Mouse (Mus musculus) liver, embryonic 11.5 days (tissue): Measurements from ENCODE around the gene Kcnh4. TPM values are rescaled to one million over a fixed set of nuclear protein-coding genes. Genes with fewer than 3 reads are reported as not detected.
"Not testable (repeated sequence)": the region's sequence is repeated elsewhere in the genome, so short reads cannot be mapped to it uniquely, and the experiment has no call there.

ENCODE experiments used
- ATAC-seq: fragments of 200-750 bp; cut with Nextera tagmentation; replicated peaks from 2 replicates; pipeline ENCODE4 v1.8.0; 2017; ENCODE audit warnings: moderate number of reproducible peaks, mild to moderate bottlenecking, moderate TSS enrichment, moderate library complexity; ENCODE audit not compliant: low FRiP score
- DNase-seq: peaks from one replicate; pipeline ENCODE4 v3.0.0-alpha.2; 2017; ENCODE audit warnings: low spot score
- H3K27ac ChIP-seq: fragments of 300-500 bp; sonication (generic); 2 replicates; pipeline ENCODE4 v1.5.1; 2014; ENCODE audit warnings: mild to moderate bottlenecking, low read depth, low read length, control low read depth
- H3K27me3 ChIP-seq: fragments of 300-500 bp; sonication (generic); replicated peaks from 2 replicates; pipeline ENCODE4 v1.6.1; 2014; ENCODE audit warnings: low read length, mixed read lengths; ENCODE audit not compliant: control insufficient read depth, insufficient read depth
- H3K36me3 ChIP-seq: fragments of 300-500 bp; sonication (generic); 2 replicates; pipeline ENCODE4 v1.6.1; 2014; ENCODE audit warnings: mild to moderate bottlenecking, low read length, moderate library complexity, mixed read lengths; ENCODE audit not compliant: control insufficient read depth, insufficient read depth
- H3K4me1 ChIP-seq: fragments of 300-500 bp; sonication (generic); replicated peaks from 2 replicates; pipeline ENCODE4 v1.6.1; 2014; ENCODE audit warnings: low read length, mixed read lengths; ENCODE audit not compliant: control insufficient read depth, insufficient read depth
- H3K4me2 ChIP-seq: fragments of 300-500 bp; sonication (generic); 2 replicates; pipeline ENCODE4 v1.6.1; 2014; ENCODE audit warnings: mild to moderate bottlenecking, control low read depth, moderate library complexity
- H3K4me3 ChIP-seq: fragments of 300-500 bp; sonication (generic); 2 replicates; pipeline ENCODE4 v1.5.1; 2014; ENCODE audit warnings: low read depth, low read length, control low read depth
- H3K9ac ChIP-seq: fragments of 300-500 bp; sonication (generic); 2 replicates; pipeline ENCODE4 v1.6.1; 2014; ENCODE audit warnings: low read depth, low read length, control low read depth
- H3K9me3 ChIP-seq: fragments of 300-500 bp; sonication (generic); 2 replicates; pipeline ENCODE4 v1.6.1; 2016; ENCODE audit warnings: low read length, inconsistent platforms, mixed read lengths; ENCODE audit not compliant: control insufficient read depth
- WGBS: fragments of 180-500 bp; shearing (Covaris S2); extraction: QIAGEN DNeasy Blood & Tissue Kit; methylation state at CpG from one replicate; pipeline ENCODE4 v1.1.7; 2014; 5-methylcytosine and 5-hydroxymethylcytosine counted together
- polyA plus RNA-seq: library from polyadenylated mRNA; unstranded; fragments of >200 nt; fragmentation: Nextera tagmentation; extraction: Ambion mirVana; gene quantifications from 2 replicates; pipeline ENCODE4 v1.2.1, GENCODE M21; 2014

Gene Kcnh4
- polyA plus RNA-seq, 1 experiment from 2014 or later: not detected

- H3K36me3 ChIP-seq: peaks cover 27% of the 10 kb centered on the region
- DNase-seq, H3K4me2 ChIP-seq, ATAC-seq, H3K4me3 ChIP-seq, H3K9ac ChIP-seq, H3K9me3 ChIP-seq, H3K27me3 ChIP-seq, H3K4me1 ChIP-seq, H3K27ac ChIP-seq: not testable (repeated sequence)
- WGBS: 93% methylated on average over 9 of the region's 9 CpGs
Measured at GRCm38 (mm10) chr11:100790644-100791043, 30.9 kb upstream of the Kcnh4 start.

DNA sequence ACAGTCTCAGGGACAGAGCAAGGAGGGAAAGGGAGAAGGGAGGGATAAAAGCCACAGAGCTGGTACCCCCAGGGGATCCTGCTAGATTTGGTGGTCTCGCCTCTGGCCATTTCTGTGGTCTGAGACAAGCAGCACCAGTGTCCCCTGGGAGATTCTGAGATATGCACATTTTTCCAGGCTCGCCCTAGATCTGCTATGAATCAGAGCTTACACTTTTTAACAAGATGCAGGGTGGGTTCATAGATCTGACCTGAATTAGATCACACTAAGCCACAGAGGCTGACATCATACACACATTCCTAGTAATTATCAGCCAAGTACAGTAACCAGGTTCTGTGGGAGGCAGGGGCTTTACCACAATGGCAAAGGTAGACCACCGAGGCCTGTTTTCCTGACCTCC, 30.0 kb upstream of the Kcnh4 start:
- H3K9ac ChIP-seq: no peak overlapping the region
- no peak overlapping the region for H3K4me2 ChIP-seq
- H3K36me3 ChIP-seq: peaks cover 28% of the 10 kb centered on the region
- no peaks in the 10 kb centered on the region for H3K9me3 ChIP-seq
- no peak for ATAC-seq
- WGBS: 85% methylated on average over 3 of the region's 3 CpGs
- no peak overlapping the region for H3K27ac ChIP-seq
- no peaks in the 10 kb centered on the region for H3K4me1 ChIP-seq
- no peak overlapping the region for H3K4me3 ChIP-seq
- DNase-seq: no peak
- H3K27me3 ChIP-seq: no peaks in the 10 kb centered on the region

DNA sequence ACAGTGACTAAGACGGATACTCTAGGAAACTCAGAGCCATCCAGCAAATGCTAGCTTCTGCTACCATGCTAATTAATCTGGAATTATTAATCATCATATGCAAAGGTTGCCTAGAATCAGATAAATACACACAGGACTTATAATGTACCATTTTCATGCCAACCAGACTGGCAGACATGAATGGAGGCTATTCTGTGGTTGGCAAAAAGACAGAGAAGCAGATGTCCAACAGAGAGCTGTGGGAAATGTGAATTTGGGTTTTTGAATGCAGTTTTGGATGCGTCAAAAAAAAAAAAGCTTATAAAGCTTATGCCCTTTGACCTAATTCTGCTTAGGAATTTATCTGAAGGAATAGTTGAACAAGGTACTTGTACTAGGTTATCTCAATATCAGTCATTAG, 26.0 kb upstream of the Kcnh4 start:
- H3K36me3 ChIP-seq: peaks cover 33% of the 10 kb centered on the region
- H3K9me3 ChIP-seq: no peaks in the 10 kb centered on the region
- no peak overlapping the region for H3K9ac ChIP-seq
- ATAC-seq (no peak), DNase-seq (no peak)
- no peak overlapping the region for H3K4me2 ChIP-seq
- H3K27ac ChIP-seq: no peak overlapping the region
- 96% methylated on average over 2 of the region's 2 CpGs for WGBS
- no peaks in the 10 kb centered on the region for H3K27me3 ChIP-seq
- H3K4me3 ChIP-seq: no peak overlapping the region
- 0 out of 2 replicates have a peak, but pooled peaks cover 6% of the 10 kb centered on the region for H3K4me1 ChIP-seq

GRCm38 (mm10) chr11:100784286-100784685, 24.5 kb upstream of the Kcnh4 start:
- 86% methylated on average over 8 of the region's 8 CpGs for WGBS
- H3K9me3 ChIP-seq: no peaks in the 10 kb centered on the region
- no peak overlapping the region for H3K9ac ChIP-seq
- H3K4me2 ChIP-seq: no peak overlapping the region
- no peak overlapping the region for H3K27ac ChIP-seq
- no peaks in the 10 kb centered on the region for H3K27me3 ChIP-seq
- no peak overlapping the region for H3K4me3 ChIP-seq
- ATAC-seq (no peak), DNase-seq (no peak)
- H3K36me3 ChIP-seq: peaks cover 38% of the 10 kb centered on the region
- H3K4me1 ChIP-seq: 0 out of 2 replicates have a peak, but pooled peaks cover 6% of the 10 kb centered on the region

- H3K4me3 ChIP-seq: no peak overlapping the region
- H3K36me3 ChIP-seq: peaks cover 31% of the 10 kb centered on the region
- no peak for DNase-seq
- H3K9me3 ChIP-seq: no peaks in the 10 kb centered on the region
- no peak overlapping the region for H3K27ac ChIP-seq
- no peak for ATAC-seq
- no peak overlapping the region for H3K4me2 ChIP-seq
- H3K9ac ChIP-seq: no peak overlapping the region
- H3K27me3 ChIP-seq: no peaks in the 10 kb centered on the region
- 0 out of 2 replicates have a peak, but pooled peaks cover 6% of the 10 kb centered on the region for H3K4me1 ChIP-seq
- WGBS: 88% methylated on average over 13 of the region's 13 CpGs
Measured at GRCm38 (mm10) chr11:100782568-100782967, 22.8 kb upstream of the Kcnh4 start.

DNA sequence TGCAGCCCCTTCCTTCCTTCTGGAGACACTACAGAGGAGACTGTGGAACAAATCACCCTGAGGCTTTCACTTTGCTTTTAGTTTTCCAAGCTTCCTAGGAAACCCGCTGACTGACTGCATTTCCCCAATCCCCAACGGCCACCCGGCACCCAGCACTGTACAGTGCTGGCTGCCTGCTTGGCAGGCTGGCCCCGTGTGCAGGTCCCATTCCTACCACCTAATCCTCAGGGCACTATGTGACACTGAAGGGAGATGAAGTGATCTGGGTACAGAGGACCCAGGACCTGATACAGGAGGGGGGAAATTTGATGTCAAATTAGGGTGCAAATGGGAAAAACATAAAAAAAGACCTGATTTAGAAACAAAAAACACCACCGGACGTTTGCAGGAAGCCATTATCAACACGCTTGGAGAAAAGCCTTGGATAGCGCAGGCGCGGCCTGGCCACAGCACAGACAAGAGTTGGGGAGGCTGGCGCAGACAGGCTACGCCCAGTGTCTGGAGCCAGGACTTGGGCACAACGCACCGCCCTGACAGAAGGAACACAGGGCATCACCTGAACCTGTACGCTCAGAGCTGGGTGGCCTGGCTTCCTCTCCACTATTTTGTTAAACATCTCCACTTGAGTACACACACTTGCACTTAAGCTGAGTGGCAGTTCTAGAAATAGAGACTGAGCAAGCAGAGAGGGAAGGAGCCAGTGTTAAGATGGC, 22.2 kb upstream of the Kcnh4 start:
- Histone ChIP-seq H3K4me3 (no peak overlapping the region), H3K27me3 (no peaks in the 10 kb centered on the region), H3K36me3 (peaks cover 24% of the 10 kb centered on the region), H3K4me2 (no peak overlapping the region), H3K4me1 (0 out of 2 replicates have a peak, but pooled peaks cover 6% of the 10 kb centered on the region), H3K9me3 (no peaks in the 10 kb centered on the region), H3K27ac (no peak overlapping the region), H3K9ac (no peak overlapping the region)
- no peak for DNase-seq
- ATAC-seq: no peak
- 82% methylated on average over 15 of the region's 15 CpGs for WGBS

- H3K9me3 ChIP-seq: no peaks in the 10 kb centered on the region
- peaks cover 18% of the 10 kb centered on the region for H3K36me3 ChIP-seq
- H3K4me3 ChIP-seq: no peak overlapping the region
- no peak for DNase-seq
- no peak overlapping the region for H3K4me2 ChIP-seq
- no peak overlapping the region for H3K27ac ChIP-seq
- 0 out of 2 replicates have a peak, but pooled peaks cover 6% of the 10 kb centered on the region for H3K4me1 ChIP-seq
- no peaks in the 10 kb centered on the region for H3K27me3 ChIP-seq
- H3K9ac ChIP-seq: no peak overlapping the region
- no peak for ATAC-seq
- WGBS: 82% methylated on average over 8 of the region's 8 CpGs
Measured at GRCm38 (mm10) chr11:100780247-100780646, 20.5 kb upstream of the Kcnh4 start.

DNA sequence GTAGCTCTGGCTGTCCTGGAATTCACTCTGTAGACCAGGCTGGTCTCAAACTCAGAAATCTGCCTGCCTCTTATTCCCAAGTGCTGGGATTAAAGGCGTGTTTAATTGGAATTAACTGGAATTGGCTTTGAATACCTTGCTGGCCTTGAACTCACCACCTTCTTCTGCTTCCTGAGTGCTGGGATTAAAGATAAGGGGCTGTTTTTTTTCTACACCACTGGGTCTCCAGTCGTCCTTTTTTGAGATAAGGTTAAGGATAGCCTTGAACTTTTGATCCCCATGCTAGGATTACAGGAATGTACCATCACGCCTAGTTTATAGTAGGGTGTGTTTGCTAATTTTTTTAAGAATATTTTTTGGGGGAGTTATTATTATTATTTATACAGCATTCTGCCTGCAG, 18.3 kb upstream of the Kcnh4 start:
- peaks cover 13% of the 10 kb centered on the region for H3K36me3 ChIP-seq
- no peak overlapping the region for H3K4me2 ChIP-seq
- H3K4me1 ChIP-seq: 0 out of 2 replicates have a peak, but pooled peaks cover 6% of the 10 kb centered on the region
- no peak overlapping the region for H3K27ac ChIP-seq
- H3K4me3 ChIP-seq: no peak overlapping the region
- ATAC-seq (no peak), DNase-seq (no peak)
- no peaks in the 10 kb centered on the region for H3K27me3 ChIP-seq
- no peak overlapping the region for H3K9ac ChIP-seq
- WGBS: 60% methylated on average over 3 of the region's 3 CpGs
- no peaks in the 10 kb centered on the region for H3K9me3 ChIP-seq

- no peaks in the 10 kb centered on the region for H3K27me3 ChIP-seq
- no peak overlapping the region for H3K4me2 ChIP-seq
- no peaks in the 10 kb centered on the region for H3K4me1 ChIP-seq
- 81% methylated on average over 10 of the region's 10 CpGs for WGBS
- no peak overlapping the region for H3K9ac ChIP-seq
- no peak for DNase-seq
- no peak overlapping the region for H3K4me3 ChIP-seq
- no peaks in the 10 kb centered on the region for H3K9me3 ChIP-seq
- H3K27ac ChIP-seq: no peak overlapping the region
- peaks cover 8% of the 10 kb centered on the region; the same call in 1 of the 2 replicates for H3K36me3 ChIP-seq
- ATAC-seq: no peak
Measured at GRCm38 (mm10) chr11:100775921-100776320, 16.2 kb upstream of the Kcnh4 start.
